Mouse (Mus musculus): ENCODE data around the gene Wnt5b.

DNA sequence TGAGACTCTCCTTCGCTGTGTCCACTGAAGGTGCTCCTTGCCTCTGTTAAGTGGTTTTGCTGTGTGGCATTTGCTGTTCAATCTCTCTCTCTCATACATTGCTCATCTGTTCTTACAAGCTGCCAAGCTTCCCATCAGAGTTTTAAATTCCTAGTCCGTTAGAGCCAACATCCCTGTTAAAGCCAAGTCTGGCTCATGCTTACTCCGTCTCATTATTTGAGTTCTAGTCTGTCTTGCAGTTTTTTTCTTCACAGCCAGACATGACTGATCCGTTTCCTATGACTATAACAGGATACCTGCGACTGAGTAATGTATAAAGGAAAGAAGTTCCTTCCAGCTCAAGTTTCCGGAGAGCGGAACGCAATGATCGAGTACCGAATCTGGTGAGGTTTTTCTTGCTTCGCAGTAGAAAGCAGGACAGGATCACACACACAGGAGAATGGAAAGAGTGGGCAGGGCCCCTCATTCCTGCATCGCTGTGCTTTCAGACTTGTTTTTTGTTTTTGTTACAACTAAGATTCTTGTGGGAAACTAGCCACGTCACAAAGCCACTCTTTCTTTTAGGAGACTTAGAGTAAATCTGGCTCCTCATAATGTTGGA is 34.6 kb downstream of the Wnt5b start:
- TF ChIP-seq CTCF (IDR thresholded peaks at IDR 0.05; ENCODE audit: low read depth): no peak
- TF ChIP-seq EP300 (IDR thresholded peaks at IDR 0.05; ENCODE audit: low read depth): no peak
